9 mouse cellular contexts compared by ENCODE assay signal in the genomic region with DNA sequence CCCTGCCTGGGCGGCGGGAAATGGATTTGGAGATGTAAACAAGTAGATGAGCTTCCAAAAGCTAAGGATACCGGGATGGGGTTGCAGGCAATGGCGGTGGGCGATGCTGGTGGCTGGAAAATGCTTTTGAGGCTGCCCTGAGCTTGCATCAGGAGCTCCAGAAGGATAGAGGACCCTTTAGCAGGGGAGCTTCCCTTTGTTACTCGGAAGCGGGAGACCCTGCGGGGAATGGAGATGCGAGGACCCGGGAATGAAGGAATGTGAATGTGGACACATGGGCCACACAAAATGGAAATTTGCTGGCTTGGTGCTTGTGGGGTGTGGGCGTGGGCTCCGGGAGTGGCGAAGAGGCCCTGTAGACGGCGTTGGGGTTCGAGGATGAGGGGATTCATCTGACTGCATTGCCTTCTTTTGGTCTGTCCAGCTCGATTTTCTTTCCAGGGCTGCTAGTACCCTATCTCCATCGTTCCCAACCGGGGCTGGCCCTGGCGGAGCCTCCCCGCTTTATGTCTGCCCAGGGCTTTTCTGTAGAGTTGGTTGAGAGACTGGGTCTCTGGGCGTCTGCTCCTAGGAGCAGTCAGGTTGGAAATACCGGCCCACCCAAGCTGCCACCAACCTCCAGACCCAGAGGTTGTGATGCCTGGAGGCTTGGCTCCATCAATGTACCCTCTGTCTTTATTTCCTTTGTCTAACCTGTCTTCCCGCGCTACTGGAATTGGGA. TPM values are rescaled to one million over a fixed set of nuclear protein-coding genes. Genes with fewer than 3 reads are reported as not detected.
A peak's percentile ranks its signal among the peaks of the same experiment; 100 is the strongest.
DNase-seq lines count a peak whose midpoint lies in the region; ATAC-seq and TF ChIP-seq lines count a peak whose summit lies in the region.
"Had no signal": no experiment of that assay in that cellular context is flagged by ENCODE, and none has a peak within 500 bp of the region (broad histone marks: within the 10 kb centered on the region; RNA-seq: fewer than 3 reads in every experiment).

No protein-coding gene starts in this region.

- DNase-seq in adrenal gland, adult 2 months = peak; percentile 29
- DNase-seq in adrenal gland, postnatal 36 days = no peak
- no peak for DNase-seq in lung, postnatal 0 days (ENCODE audit: low spot score)
- DNase-seq in lung, postnatal 10 days = no peak
- no peak for DNase-seq in limb, embryonic 11.5 days (ENCODE audit: low spot score)
- DNase-seq in left cerebral cortex, adult 18-20 months (ENCODE audit: low spot score in 2 of 2) = no peak
- DNase-seq in layer of hippocampus, adult 18-20 months (ENCODE audit: low spot score in 2 of 2) = no peak

- H3K9ac ChIP-seq in lung, postnatal 0 days (replicated peaks; ENCODE audit: low read depth) = 0 out of 2 replicates have a peak overlapping the region, but pooled peaks have one; percentile 1
- H3K9ac ChIP-seq in limb, embryonic 11.5 days (ENCODE audit: low read length) = peak overlapping the region; percentile 73
- H3K9ac ChIP-seq in stomach, embryonic 14.5 days (replicated peaks; ENCODE audit: low read depth, low read length) = peak overlapping the region; percentile 26

- no peaks in the 10 kb centered on the region for H3K36me3 ChIP-seq in lung, postnatal 0 days (ENCODE audit: insufficient read depth, low read length)
- no peaks in the 10 kb centered on the region for H3K36me3 ChIP-seq in limb, embryonic 11.5 days (ENCODE audit: control insufficient read depth, insufficient read depth, low read length)
- no peaks in the 10 kb centered on the region for H3K36me3 ChIP-seq in stomach, embryonic 14.5 days (ENCODE audit: control insufficient read depth, insufficient read depth, low read length)

- peak overlapping the region; percentile 61 for H3K4me2 ChIP-seq in lung, postnatal 0 days (replicated peaks; ENCODE audit: low read depth, low read length)
- H3K4me2 ChIP-seq in limb, embryonic 11.5 days (ENCODE audit: low read depth, severe bottlenecking) = peak overlapping the region; percentile 78
- H3K4me2 ChIP-seq in stomach, embryonic 14.5 days (replicated peaks; ENCODE audit: low read depth, low read length) = peak overlapping the region; percentile 56

- TF ChIP-seq CTCF in lung, postnatal 0 days (IDR thresholded peaks at IDR 0.05) = no peak

- no peak overlapping the region for H3K27ac ChIP-seq in lung, postnatal 0 days (ENCODE audit: low read length)
- H3K27ac ChIP-seq in limb, embryonic 11.5 days (replicated peaks; ENCODE audit: low read depth, low read length) = no peak overlapping the region
- no peak overlapping the region; the same call in 1 of the 2 replicates for H3K27ac ChIP-seq in stomach, embryonic 14.5 days (ENCODE audit: low read length)

- no peaks in the 10 kb centered on the region for H3K4me1 ChIP-seq in lung, postnatal 0 days (ENCODE audit: insufficient read depth, low read depth, low read length)
- peaks cover 8% of the 10 kb centered on the region; the same call in 1 of the 2 replicates for H3K4me1 ChIP-seq in limb, embryonic 11.5 days (ENCODE audit: control insufficient read depth, insufficient read depth, low read length)
- no peaks in the 10 kb centered on the region for H3K4me1 ChIP-seq in stomach, embryonic 14.5 days (ENCODE audit: control insufficient read depth, insufficient read depth, low read length)

- ATAC-seq in lung, postnatal 0 days = no peak
- ATAC-seq in limb, embryonic 11.5 days (ENCODE audit: insufficient number of reproducible peaks, low FRiP score, low TSS enrichment, low read depth) = no peak
- ATAC-seq in stomach, embryonic 14.5 days (ENCODE audit: insufficient number of reproducible peaks, insufficient read depth, low FRiP score, low read depth) = no peak

- H3K4me3 ChIP-seq in lung, postnatal 0 days (ENCODE audit: low read depth, low read length) = peak overlapping the region; percentile 36
- H3K4me3 ChIP-seq in limb, embryonic 11.5 days (ENCODE audit: low read depth, low read length) = peak overlapping the region; percentile 57
- H3K4me3 ChIP-seq in stomach, embryonic 14.5 days (ENCODE audit: low read depth, low read length) = peak overlapping the region; percentile 40

- TF ChIP-seq EP300 in lung, postnatal 0 days (IDR thresholded peaks at IDR 0.05) = no peak

- H3K9me3 ChIP-seq in lung, postnatal 0 days (ENCODE audit: low read length) = no peaks in the 10 kb centered on the region
- no peaks in the 10 kb centered on the region for H3K9me3 ChIP-seq in limb, embryonic 11.5 days (ENCODE audit: control insufficient read depth, low read length)
- no peaks in the 10 kb centered on the region for H3K9me3 ChIP-seq in stomach, embryonic 14.5 days (ENCODE audit: control insufficient read depth, low read depth, low read length)

- WGBS in lung, postnatal 0 days = 5% methylated on average over 25 of the region's 25 CpGs
- WGBS in limb, embryonic 11.5 days = 6% methylated on average over 25 of the region's 25 CpGs
- 6% methylated on average over 25 of the region's 25 CpGs for WGBS in stomach, embryonic 14.5 days

- H3K27me3 ChIP-seq in lung, postnatal 0 days (replicated peaks; ENCODE audit: insufficient read depth, low read length) = 0 out of 2 replicates have a peak, but pooled peaks cover 6% of the 10 kb centered on the region
- H3K27me3 ChIP-seq in limb, embryonic 11.5 days (ENCODE audit: control insufficient read depth, insufficient read depth, low read length) = no peaks in the 10 kb centered on the region
- no peaks in the 10 kb centered on the region for H3K27me3 ChIP-seq in stomach, embryonic 14.5 days (ENCODE audit: control insufficient read depth, insufficient read depth, low read length)

RNA-seq across cellular contexts. Expression of gene Fxyd6, which starts 0.8 kb away (rescaled TPM):
- total RNA-seq in adrenal gland, adult 2 months (2021) = 100 to 1,000 TPM; 201 to 299 TPM
- polyA plus RNA-seq in adrenal gland, adult 2 months (2012; rRNA removed) = 191 and 211 TPM in 2 replicates
- 100 to 1,000 TPM; 222 to 224 TPM for total RNA-seq in adrenal gland, postnatal 36 days (2021)
- 13.4 and 13.5 TPM in 2 replicates for polyA plus RNA-seq in lung, postnatal 0 days (2015; fragmentation: Nextera tagmentation; extraction: Ambion mirVana)
- polyA plus RNA-seq in limb, embryonic 11.5 days (2014; fragmentation: Nextera tagmentation; extraction: Ambion mirVana) = 74.7 and 84.9 TPM in 2 replicates
- 61.4 and 63.5 TPM in 2 replicates for polyA plus RNA-seq in stomach, embryonic 14.5 days (2014; fragmentation: Nextera tagmentation; extraction: Ambion mirVana)
- total RNA-seq in left cerebral cortex, adult 18-20 months (2021) = 100 to 1,000 TPM in 1 of 2 experiments, 10 to 100 TPM in 1; 96.2 to 132 TPM
- total RNA-seq in layer of hippocampus, adult 18-20 months (2021) = 100 to 1,000 TPM in 1 of 2 experiments, 10 to 100 TPM in 1; 81.1 to 111 TPM

RNA-seq across cellular contexts. Expression of gene Fxyd2, which starts 28.7 kb away (rescaled TPM):
- total RNA-seq in adrenal gland, adult 2 months (2021) = 1 to 10 TPM; 5.0 to 5.2 TPM
- 11.7 and 13.8 TPM in 2 replicates for polyA plus RNA-seq in adrenal gland, adult 2 months (2012; rRNA removed)
- 1 to 10 TPM; 2.4 to 4.8 TPM for total RNA-seq in adrenal gland, postnatal 36 days (2021)
- polyA plus RNA-seq in lung, postnatal 0 days (2015; fragmentation: Nextera tagmentation; extraction: Ambion mirVana) = 1.2 and 1.5 TPM in 2 replicates
- polyA plus RNA-seq in limb, embryonic 11.5 days (2014; fragmentation: Nextera tagmentation; extraction: Ambion mirVana) = 0.56 and 0.91 TPM in 2 replicates
- 4.4 and 5.3 TPM in 2 replicates for polyA plus RNA-seq in stomach, embryonic 14.5 days (2014; fragmentation: Nextera tagmentation; extraction: Ambion mirVana)
- 1 to 10 TPM; 8.0 to 8.2 TPM for total RNA-seq in left cerebral cortex, adult 18-20 months (2021)
- total RNA-seq in layer of hippocampus, adult 18-20 months (2021) = 1 to 10 TPM; 7.8 to 8.0 TPM

RNA-seq across cellular contexts. Expression of gene Tmprss13, which starts 51.9 kb away (rescaled TPM):
- under 1 TPM; 0.26 to 0.73 TPM for total RNA-seq in adrenal gland, adult 2 months (2021)
- 0.15 and 0.31 TPM in 2 replicates for polyA plus RNA-seq in adrenal gland, adult 2 months (2012; rRNA removed)
- total RNA-seq in adrenal gland, postnatal 36 days (2021) = under 1 TPM; 0.20 to 0.23 TPM
- 0.83 and 0.86 TPM in 2 replicates for polyA plus RNA-seq in lung, postnatal 0 days (2015; fragmentation: Nextera tagmentation; extraction: Ambion mirVana)
- polyA plus RNA-seq in limb, embryonic 11.5 days (2014; fragmentation: Nextera tagmentation; extraction: Ambion mirVana) = 0.63 and 0.77 TPM in 2 replicates
- 3.3 and 4.0 TPM in 2 replicates for polyA plus RNA-seq in stomach, embryonic 14.5 days (2014; fragmentation: Nextera tagmentation; extraction: Ambion mirVana)
- not detected for total RNA-seq in left cerebral cortex, adult 18-20 months (2021)
- total RNA-seq in layer of hippocampus, adult 18-20 months (2021) = not detected
- polyA plus RNA-seq: large intestine, adult 2 months had no signal

RNA-seq across cellular contexts. Expression of gene Dscaml1, which starts 55.7 kb away (rescaled TPM):
- total RNA-seq in adrenal gland, adult 2 months (2021) = 1 to 10 TPM in 1 of 2 experiments, under 1 TPM in 1; 0.55 to 1.3 TPM
- polyA plus RNA-seq in adrenal gland, adult 2 months (2012; rRNA removed) = 2.9 and 4.1 TPM in 2 replicates
- total RNA-seq in adrenal gland, postnatal 36 days (2021) = 1 to 10 TPM in 1 of 2 experiments, under 1 TPM in 1; 0.50 to 1.4 TPM
- polyA plus RNA-seq in lung, postnatal 0 days (2015; fragmentation: Nextera tagmentation; extraction: Ambion mirVana) = 0.16 and 0.19 TPM in 2 replicates
- polyA plus RNA-seq in limb, embryonic 11.5 days (2014; fragmentation: Nextera tagmentation; extraction: Ambion mirVana) = 0.11 and 0.44 TPM in 2 replicates
- 0.06 TPM in 1 of 2 replicates, not detected in the other for polyA plus RNA-seq in stomach, embryonic 14.5 days (2014; fragmentation: Nextera tagmentation; extraction: Ambion mirVana)
- 10 to 100 TPM; 47.7 to 48.3 TPM for total RNA-seq in left cerebral cortex, adult 18-20 months (2021)
- 10 to 100 TPM; 81.6 to 85.3 TPM for total RNA-seq in layer of hippocampus, adult 18-20 months (2021)

Comparison
In these comparisons a context has a peak if more than half of its experiments do, and no peak if none do; other contexts are left out.
1. H3K9ac ChIP-seq: peak in every context shown above with its lines; median percentile 73 in limb, embryonic 11.5 days; 26 in stomach, embryonic 14.5 days; 1 in lung, postnatal 0 days.